Mouse (Mus musculus) forebrain, embryonic 12.5 days (tissue): Measurements from ENCODE around the gene Tagln2. TPM values are rescaled to one million over a fixed set of nuclear protein-coding genes. Genes with fewer than 3 reads are reported as not detected.

ENCODE experiments used
- ATAC-seq: fragments of 200-750 bp; cut with Nextera tagmentation; 2 replicates; pipeline ENCODE4 v1.8.0; 2017; ENCODE audit warnings: moderate TSS enrichment; ENCODE audit not compliant: low FRiP score
- H3K27ac ChIP-seq: fragments of 300-500 bp; sonication (generic); 2 replicates; pipeline ENCODE4 v1.5.1; 2016; ENCODE audit warnings: mild to moderate bottlenecking
- H3K27me3 ChIP-seq: fragments of 300-500 bp; sonication (generic); 2 replicates; pipeline ENCODE4 v1.6.1; 2016; ENCODE audit warnings: mild to moderate bottlenecking
- H3K36me3 ChIP-seq: fragments of 300-500 bp; sonication (generic); replicated peaks from 2 replicates; pipeline ENCODE4 v1.6.1; 2016; ENCODE audit warnings: mild to moderate bottlenecking
- H3K4me1 ChIP-seq: fragments of 300-500 bp; sonication (generic); 2 replicates; pipeline ENCODE4 v1.6.1; 2016
- H3K4me2 ChIP-seq: fragments of 300-500 bp; sonication (generic); 2 replicates; pipeline ENCODE4 v1.6.1; 2016; ENCODE audit warnings: mild to moderate bottlenecking, moderate library complexity
- H3K4me3 ChIP-seq: fragments of 300-500 bp; sonication (generic); replicated peaks from 2 replicates; pipeline ENCODE4 v1.5.1; 2016; ENCODE audit warnings: mild to moderate bottlenecking
- H3K9ac ChIP-seq: fragments of 300-500 bp; sonication (generic); 2 replicates; pipeline ENCODE4 v1.6.1; 2016; ENCODE audit warnings: mild to moderate bottlenecking
- H3K9me3 ChIP-seq: fragments of 300-500 bp; sonication (generic); 2 replicates; pipeline ENCODE4 v1.6.1; 2016
- WGBS: fragments of 180-500 bp; shearing (Covaris S2); methylation state at CpG from one replicate; pipeline ENCODE4 v1.1.7; 2016; 5-methylcytosine and 5-hydroxymethylcytosine counted together
- polyA plus RNA-seq: library from polyadenylated mRNA; unstranded; fragments of >200 nt; fragmentation: Nextera tagmentation; extraction: Ambion mirVana; gene quantifications from 2 replicates; pipeline ENCODE4 v1.2.1, GENCODE M21; 2016

Gene Tagln2
- polyA plus RNA-seq, 1 experiment from 2014 or later = 40.0 TPM

- peaks cover 18% of the 10 kb centered on the region for H3K27me3 ChIP-seq
- H3K9ac ChIP-seq = no peak overlapping the region
- no peak overlapping the region for H3K27ac ChIP-seq
- H3K9me3 ChIP-seq = no peaks in the 10 kb centered on the region
- no peak for ATAC-seq
- H3K4me2 ChIP-seq = no peak overlapping the region
- peaks cover 16% of the 10 kb centered on the region for H3K4me1 ChIP-seq
- WGBS = 75% methylated on average over 12 of the region's 12 CpGs
- no peak overlapping the region for H3K4me3 ChIP-seq
- no peaks in the 10 kb centered on the region for H3K36me3 ChIP-seq
Measured at GRCm38 (mm10) chr1:172523699-172524101, 23.9 kb downstream of the Tagln2 start.

GRCm38 (mm10) chr1:172525027-172525764 lies 25.3 kb downstream of the Tagln2 start:
- no peaks in the 10 kb centered on the region for H3K36me3 ChIP-seq
- H3K27me3 ChIP-seq = peaks cover 18% of the 10 kb centered on the region
- no peaks in the 10 kb centered on the region for H3K9me3 ChIP-seq
- ATAC-seq = no peak
- H3K4me2 ChIP-seq = no peak overlapping the region
- WGBS = 50% methylated on average over 15 of the region's 15 CpGs
- H3K27ac ChIP-seq = no peak overlapping the region
- no peak overlapping the region for H3K4me3 ChIP-seq
- no peak overlapping the region for H3K9ac ChIP-seq
- H3K4me1 ChIP-seq = peaks cover 14% of the 10 kb centered on the region

- no peaks in the 10 kb centered on the region for H3K36me3 ChIP-seq
- no peak overlapping the region for H3K4me3 ChIP-seq
- no peak for ATAC-seq
- H3K4me2 ChIP-seq = no peak overlapping the region
- H3K9me3 ChIP-seq = no peaks in the 10 kb centered on the region
- H3K27me3 ChIP-seq = peaks cover 20% of the 10 kb centered on the region
- WGBS = 78% methylated on average over 7 of the region's 7 CpGs
- H3K27ac ChIP-seq = no peak overlapping the region
- peaks cover 13% of the 10 kb centered on the region for H3K4me1 ChIP-seq
- H3K9ac ChIP-seq = no peak overlapping the region
Measured at GRCm38 (mm10) chr1:172525971-172526370, 26.1 kb downstream of the Tagln2 start.

GRCm38 (mm10) chr1:172526380-172527081 lies 26.7 kb downstream of the Tagln2 start:
- peaks cover 22% of the 10 kb centered on the region for H3K27me3 ChIP-seq

GRCm38 (mm10) chr1:172527431-172527830 lies 27.6 kb downstream of the Tagln2 start:
- WGBS = 92% methylated on average over 10 of the region's 10 CpGs
- Histone ChIP-seq H3K4me1 (peaks cover 20% of the 10 kb centered on the region), H3K36me3 (no peaks in the 10 kb centered on the region), H3K4me2 (no peak overlapping the region), H3K9me3 (no peaks in the 10 kb centered on the region), H3K27ac (no peak overlapping the region), H3K4me3 (no peak overlapping the region), H3K27me3 (peaks cover 24% of the 10 kb centered on the region), H3K9ac (no peak overlapping the region)
- no peak for ATAC-seq

More at GRCm38 (mm10) chr1:172526380-172527081, 26.7 kb downstream of the Tagln2 start:
- Histone ChIP-seq H3K9ac (no peak overlapping the region), H3K4me2 (no peak overlapping the region), H3K36me3 (no peaks in the 10 kb centered on the region), H3K4me1 (peaks cover 13% of the 10 kb centered on the region), H3K4me3 (no peak overlapping the region), H3K9me3 (no peaks in the 10 kb centered on the region), H3K27ac (no peak overlapping the region)
- ATAC-seq = no peak
- WGBS = 82% methylated on average over 23 of the region's 23 CpGs

- H3K27me3 ChIP-seq = peaks cover 29% of the 10 kb centered on the region
- no peaks in the 10 kb centered on the region for H3K36me3 ChIP-seq
- H3K4me1 ChIP-seq = peaks cover 25% of the 10 kb centered on the region
- no peak overlapping the region for H3K4me3 ChIP-seq
- no peaks in the 10 kb centered on the region for H3K9me3 ChIP-seq
- no peak overlapping the region for H3K9ac ChIP-seq
- 6% methylated on average over 7 of the region's 7 CpGs for WGBS
- no peak overlapping the region for H3K4me2 ChIP-seq
- ATAC-seq = peak; percentile 78
- no peak overlapping the region for H3K27ac ChIP-seq
Measured at GRCm38 (mm10) chr1:172528701-172529100, 28.9 kb downstream of the Tagln2 start.

- 0 out of 2 replicates have a peak, but pooled peaks have one; percentile 3 for ATAC-seq
- 36% methylated on average over 8 of the region's 8 CpGs for WGBS
- Histone ChIP-seq H3K4me3 (no peak overlapping the region), H3K9me3 (no peaks in the 10 kb centered on the region), H3K27me3 (peaks cover 33% of the 10 kb centered on the region), H3K4me2 (no peak overlapping the region), H3K36me3 (no peaks in the 10 kb centered on the region), H3K9ac (no peak overlapping the region), H3K4me1 (peaks cover 25% of the 10 kb centered on the region), H3K27ac (no peak overlapping the region)
Measured at GRCm38 (mm10) chr1:172530544-172531220, 30.8 kb downstream of the Tagln2 start.

- 0% methylated on average over 13 of the region's 13 CpGs for WGBS
- H3K27ac ChIP-seq = no peak overlapping the region
- no peaks in the 10 kb centered on the region for H3K36me3 ChIP-seq
Measured at GRCm38 (mm10) chr1:172532551-172532950, 32.7 kb downstream of the Tagln2 start.

GRCm38 (mm10) chr1:172535116-172535515 lies 35.3 kb downstream of the Tagln2 start:
- Histone ChIP-seq H3K4me3 (no peak overlapping the region), H3K27ac (no peak overlapping the region)

More at GRCm38 (mm10) chr1:172532551-172532950, 32.7 kb downstream of the Tagln2 start:
- no peak overlapping the region for H3K9ac ChIP-seq
- peak; percentile 47 for ATAC-seq
- H3K4me3 ChIP-seq = peak overlapping the region; percentile 22
- H3K4me2 ChIP-seq = peak overlapping the region; percentile 46
- peaks cover 25% of the 10 kb centered on the region for H3K4me1 ChIP-seq
- peaks cover 28% of the 10 kb centered on the region for H3K27me3 ChIP-seq
- H3K9me3 ChIP-seq = no peaks in the 10 kb centered on the region

GRCm38 (mm10) chr1:172539827-172540226 lies 40.0 kb downstream of the Tagln2 start:
- Histone ChIP-seq H3K4me1 (peaks cover 14% of the 10 kb centered on the region; the same call in 1 of the 2 replicates), H3K4me2 (no peak overlapping the region), H3K4me3 (no peak overlapping the region), H3K9ac (no peak overlapping the region), H3K27ac (no peak overlapping the region), H3K36me3 (no peaks in the 10 kb centered on the region), H3K27me3 (no peaks in the 10 kb centered on the region), H3K9me3 (no peaks in the 10 kb centered on the region)
- no peak for ATAC-seq
- 50% methylated on average over 6 of the region's 6 CpGs for WGBS

More at GRCm38 (mm10) chr1:172535116-172535515, 35.3 kb downstream of the Tagln2 start:
- 0 out of 2 replicates have a peak, but pooled peaks cover 24% of the 10 kb centered on the region for H3K27me3 ChIP-seq
- no peak for ATAC-seq
- no peaks in the 10 kb centered on the region for H3K9me3 ChIP-seq
- WGBS = 85% methylated on average over 16 of the region's 16 CpGs
- H3K36me3 ChIP-seq = no peaks in the 10 kb centered on the region
- no peak overlapping the region for H3K9ac ChIP-seq
- no peak overlapping the region for H3K4me2 ChIP-seq
- H3K4me1 ChIP-seq = peaks cover 34% of the 10 kb centered on the region

GRCm38 (mm10) chr1:172540283-172540820 lies 40.5 kb downstream of the Tagln2 start:
- Histone ChIP-seq H3K4me2 (no peak overlapping the region), H3K9ac (no peak overlapping the region), H3K36me3 (no peaks in the 10 kb centered on the region), H3K9me3 (no peaks in the 10 kb centered on the region), H3K27me3 (no peaks in the 10 kb centered on the region), H3K4me1 (peaks cover 14% of the 10 kb centered on the region; the same call in 1 of the 2 replicates), H3K27ac (peak overlapping the region; percentile 5; the same call in 1 of the 2 replicates), H3K4me3 (no peak overlapping the region)
- WGBS = 45% methylated on average over 11 of the region's 11 CpGs
- no peak for ATAC-seq

GRCm38 (mm10) chr1:172546062-172546461 lies 46.2 kb downstream of the Tagln2 start:
- 91% methylated on average over 4 of the region's 4 CpGs for WGBS
- Histone ChIP-seq H3K4me2 (no peak overlapping the region), H3K27ac (no peak overlapping the region), H3K4me1 (peaks cover 19% of the 10 kb centered on the region), H3K9ac (no peak overlapping the region), H3K36me3 (no peaks in the 10 kb centered on the region), H3K27me3 (peaks cover 7% of the 10 kb centered on the region; the same call in 1 of the 2 replicates), H3K9me3 (no peaks in the 10 kb centered on the region), H3K4me3 (no peak overlapping the region)
- ATAC-seq = no peak
